Mouse (Mus musculus): ENCODE data around the gene Rgs6.

The Rgs6 gene

DNA sequence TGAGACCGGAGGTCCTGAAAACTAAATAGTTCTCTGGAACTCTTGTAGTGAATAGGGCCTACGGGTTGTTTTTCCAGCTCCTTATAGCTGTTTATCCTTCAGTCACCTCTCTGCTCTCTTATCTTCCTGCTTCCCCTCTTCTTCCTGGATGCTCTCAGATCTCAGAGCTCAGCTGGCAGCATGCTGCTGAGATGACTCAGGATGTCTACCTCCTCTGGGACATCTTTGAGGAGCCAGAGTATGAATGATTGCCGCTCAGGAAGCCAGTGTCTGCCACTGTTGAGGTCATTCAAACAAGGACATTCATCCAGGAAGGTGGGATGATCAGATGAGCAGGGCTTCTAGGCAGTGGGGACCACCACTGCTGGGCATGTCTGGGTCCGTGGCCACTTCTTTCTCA is 498.9 kb downstream of the Rgs6 start:
- DNase-seq (ENCODE audit: low spot score), result no peak

GRCm38 (mm10) chr12:83087555-83087954 is 499.5 kb downstream of the Rgs6 start:
- no peak for DNase-seq (ENCODE audit: low spot score)

- DNase-seq (ENCODE audit: low spot score), result no peak
These were observed 503.9 kb downstream of the Rgs6 start for GRCm38 (mm10) chr12:83092001-83092400.

DNA sequence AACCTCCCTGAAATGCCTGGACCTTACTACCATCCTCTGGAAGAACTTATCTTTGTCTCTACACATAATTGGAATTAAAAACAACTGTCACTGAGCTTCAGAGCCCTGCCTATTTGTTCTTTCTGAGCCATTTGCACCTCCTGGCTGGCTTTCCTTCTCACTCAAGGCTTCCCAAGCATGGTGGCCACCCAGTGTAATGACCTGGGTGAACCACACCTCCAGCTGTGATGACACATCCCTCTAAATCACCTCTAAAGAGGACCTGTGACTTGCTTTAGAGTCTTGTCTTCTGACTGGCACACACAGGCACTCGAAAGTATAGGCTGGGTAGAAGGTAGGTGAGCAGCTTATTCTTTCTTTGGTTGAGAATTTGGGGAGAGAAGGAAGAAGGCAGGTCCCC is 509.7 kb downstream of the Rgs6 start:
- DNase-seq (ENCODE audit: low spot score), result no peak

GRCm38 (mm10) chr12:83098646-83099371 is 510.7 kb downstream of the Rgs6 start:
- DNase-seq (ENCODE audit: low spot score), result no peak

GRCm38 (mm10) chr12:83099920-83100319 is 511.8 kb downstream of the Rgs6 start:
- no peak for DNase-seq (ENCODE audit: low spot score)

GRCm38 (mm10) chr12:83100413-83100812 is 512.3 kb downstream of the Rgs6 start:
- DNase-seq (ENCODE audit: low spot score), result no peak

GRCm38 (mm10) chr12:83100848-83101247 is 512.8 kb downstream of the Rgs6 start:
- DNase-seq (ENCODE audit: low spot score), result no peak

GRCm38 (mm10) chr12:83105514-83106119 is 517.5 kb downstream of the Rgs6 start:
- no peak for DNase-seq (ENCODE audit: low spot score)

GRCm38 (mm10) chr12:83106120-83106517 is 518.0 kb downstream of the Rgs6 start:
- DNase-seq (ENCODE audit: low spot score), result no peak

GRCm38 (mm10) chr12:83109486-83109885 is 521.4 kb downstream of the Rgs6 start:
- no peak for DNase-seq (ENCODE audit: low spot score)

GRCm38 (mm10) chr12:83109891-83110630 is 522.0 kb downstream of the Rgs6 start:
- no peak for DNase-seq (ENCODE audit: low spot score)

GRCm38 (mm10) chr12:83110711-83111110 is 522.6 kb downstream of the Rgs6 start:
- DNase-seq (ENCODE audit: low spot score), result no peak

DNA sequence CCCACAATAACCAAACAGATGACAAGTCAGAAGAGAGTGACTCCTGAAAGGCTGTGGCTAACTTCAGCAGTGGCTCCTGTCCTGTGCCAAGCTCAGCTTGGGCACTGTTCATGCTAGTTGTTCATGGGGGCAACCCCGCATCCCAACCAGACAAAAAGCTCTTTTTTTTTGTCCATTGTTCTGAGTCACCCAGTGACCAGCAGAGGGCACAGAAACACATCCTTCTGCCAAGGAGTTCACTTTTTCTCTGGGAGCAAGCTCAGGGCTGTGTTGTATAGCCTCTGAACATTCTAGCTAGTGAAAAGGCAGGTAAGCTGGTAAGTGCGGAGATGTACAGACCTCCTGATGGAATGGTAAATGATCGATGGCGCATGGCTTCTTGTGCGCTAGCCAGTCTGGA is 524.2 kb downstream of the Rgs6 start:
- no peak for DNase-seq (ENCODE audit: low spot score)

- DNase-seq (ENCODE audit: low spot score), result peak; percentile 57
These were observed 525.0 kb downstream of the Rgs6 start for GRCm38 (mm10) chr12:83112901-83113628.

DNA sequence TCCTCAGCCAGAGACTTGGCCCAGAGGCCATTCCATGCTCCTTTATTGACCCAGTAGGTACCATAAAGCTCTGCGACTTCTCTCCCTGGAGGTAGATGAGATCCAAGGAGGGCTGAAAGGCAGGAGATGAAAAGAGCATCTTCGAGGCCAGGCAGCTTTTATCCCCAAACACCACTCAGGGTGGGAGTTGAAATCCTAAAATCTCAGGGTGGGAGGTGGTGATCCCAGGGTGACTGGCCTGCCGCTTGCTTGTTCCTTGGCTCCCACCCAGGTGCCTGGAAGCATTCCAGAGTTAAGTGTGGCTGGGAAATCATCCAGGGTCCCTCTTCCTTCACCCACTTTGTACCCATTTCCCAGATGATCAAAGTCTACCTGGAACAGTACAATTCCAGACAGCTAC is 525.9 kb downstream of the Rgs6 start:
- no peak for DNase-seq (ENCODE audit: low spot score)

DNA sequence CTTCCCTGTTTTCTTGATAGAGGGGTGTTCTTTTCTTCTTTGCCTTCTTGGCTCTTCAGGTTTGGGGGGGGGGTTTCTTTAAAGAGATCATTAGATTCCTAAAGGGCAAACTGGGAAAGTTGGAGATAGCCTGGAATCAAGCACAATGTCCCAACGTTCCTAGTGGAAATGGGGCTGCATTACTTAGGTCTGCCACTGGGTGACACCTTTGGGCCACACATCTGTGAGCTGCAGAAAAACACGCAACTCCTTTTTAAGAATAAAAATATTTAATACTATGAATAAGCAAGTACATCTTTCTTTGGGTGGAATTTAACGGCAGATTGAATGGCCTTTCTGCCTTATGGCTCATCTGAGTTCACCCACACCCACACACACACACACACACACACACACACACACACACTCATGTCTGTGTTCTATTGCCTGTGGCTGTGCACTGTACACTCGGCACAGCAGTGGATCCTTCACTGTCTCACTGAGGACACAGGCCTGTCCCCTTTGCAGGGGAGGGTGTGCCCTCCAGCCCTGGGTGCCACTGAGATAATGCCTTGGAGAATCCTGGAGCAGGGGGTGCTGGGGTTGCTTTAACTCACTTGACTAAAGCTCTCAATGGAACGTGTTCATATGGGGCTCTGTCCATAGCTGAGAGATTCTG is 526.4 kb downstream of the Rgs6 start:
- peak; percentile 47 for DNase-seq (ENCODE audit: low spot score)

- no peak for DNase-seq (ENCODE audit: low spot score)
These were observed 536.0 kb downstream of the Rgs6 start for GRCm38 (mm10) chr12:83124111-83124510.

DNA sequence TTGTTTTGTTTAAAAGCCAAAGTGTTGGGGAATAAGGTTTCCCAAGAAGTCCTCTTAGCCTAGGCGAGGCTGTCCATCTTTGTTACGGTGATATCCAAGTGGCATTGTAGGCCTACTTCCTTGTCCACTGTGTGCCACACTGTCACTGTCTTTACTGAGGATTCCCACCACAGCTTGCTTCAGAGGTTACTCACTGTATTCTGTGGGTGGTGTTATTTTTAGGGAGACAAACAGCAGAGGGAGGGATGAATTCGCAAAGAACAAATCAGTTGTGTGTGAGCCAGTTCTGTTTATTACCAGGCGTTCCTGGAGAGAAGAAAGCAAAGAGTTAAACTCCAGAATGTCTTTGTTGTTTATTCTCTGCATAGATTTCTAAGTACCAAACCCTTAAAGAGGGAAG is 537.2 kb downstream of the Rgs6 start:
- no peak for DNase-seq (ENCODE audit: low spot score)

DNA sequence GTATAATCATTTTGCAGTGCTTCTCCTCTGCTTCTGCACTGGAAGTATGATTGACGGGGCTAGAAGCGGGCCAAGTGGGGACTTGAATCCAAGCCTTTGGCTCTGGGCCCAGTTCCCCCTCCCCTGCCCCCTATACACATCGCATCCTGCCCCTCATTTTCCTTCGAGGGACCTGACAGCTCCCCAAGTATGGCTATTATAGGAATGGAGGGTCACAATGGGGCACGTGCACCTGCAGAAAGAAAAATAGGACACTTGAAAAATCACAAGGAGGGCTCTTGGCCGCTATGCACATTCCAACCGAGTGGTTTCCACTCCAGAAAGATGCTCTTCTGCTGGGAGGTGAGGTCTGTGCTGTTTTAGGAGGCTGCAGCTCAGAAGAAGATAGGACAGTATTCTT is 538.8 kb downstream of the Rgs6 start:
- DNase-seq (ENCODE audit: low spot score), result no peak

- no peak for DNase-seq (ENCODE audit: low spot score)
These were observed 539.9 kb downstream of the Rgs6 start for GRCm38 (mm10) chr12:83127955-83128354.

GRCm38 (mm10) chr12:83128606-83129005 is 540.5 kb downstream of the Rgs6 start:
- no peak for DNase-seq (ENCODE audit: low spot score)
